Mouse (Mus musculus): ENCODE data around the gene Lrrc40.
"Not testable (repeated sequence)": the region's sequence is repeated elsewhere in the genome, so short reads cannot be mapped to it uniquely, and the experiment has no call there.

The Lrrc40 gene

DNA sequence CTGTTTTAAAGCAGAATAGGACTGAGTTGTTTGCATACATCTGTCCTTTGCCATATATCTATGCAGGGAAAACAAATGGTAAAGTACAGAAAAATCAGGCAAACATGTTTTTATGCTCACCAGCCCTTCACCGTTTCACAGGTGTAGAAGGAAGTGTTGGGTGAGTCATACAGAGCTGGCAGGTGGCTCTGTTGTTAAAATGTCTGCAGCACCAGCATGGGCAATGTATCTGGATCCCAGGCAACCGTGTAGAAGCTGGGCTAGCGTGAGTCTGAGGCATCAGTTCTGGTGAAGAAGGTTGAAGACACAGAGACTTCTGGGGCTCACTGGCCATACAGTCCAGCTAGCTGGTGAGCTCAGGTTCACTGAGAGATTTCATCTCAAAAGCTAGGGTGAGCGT lies 57.5 kb downstream of the Lrrc40 start:
- no peak for DNase-seq

DNA sequence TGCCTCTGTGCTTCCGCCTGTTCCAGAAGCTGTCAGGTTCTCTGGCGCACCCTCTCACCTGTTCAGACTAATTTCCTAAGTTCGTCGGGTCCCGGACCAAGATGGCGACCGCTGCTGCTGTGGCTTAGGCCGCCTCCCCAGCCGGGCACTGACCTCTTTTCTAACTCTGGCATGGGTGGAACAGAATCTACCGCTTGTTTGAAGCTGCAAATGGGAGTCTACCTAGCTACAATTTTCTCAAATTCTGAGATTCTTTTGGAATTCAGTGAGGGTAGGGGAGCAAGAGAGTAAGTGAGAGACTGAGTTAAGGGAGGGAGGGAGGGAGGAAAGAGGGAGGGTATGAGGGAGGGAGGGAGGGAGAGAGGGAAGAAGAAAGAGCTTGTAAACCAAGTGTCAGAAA lies 65.6 kb downstream of the Lrrc40 start:
- DNase-seq, result not testable (repeated sequence)

DNA sequence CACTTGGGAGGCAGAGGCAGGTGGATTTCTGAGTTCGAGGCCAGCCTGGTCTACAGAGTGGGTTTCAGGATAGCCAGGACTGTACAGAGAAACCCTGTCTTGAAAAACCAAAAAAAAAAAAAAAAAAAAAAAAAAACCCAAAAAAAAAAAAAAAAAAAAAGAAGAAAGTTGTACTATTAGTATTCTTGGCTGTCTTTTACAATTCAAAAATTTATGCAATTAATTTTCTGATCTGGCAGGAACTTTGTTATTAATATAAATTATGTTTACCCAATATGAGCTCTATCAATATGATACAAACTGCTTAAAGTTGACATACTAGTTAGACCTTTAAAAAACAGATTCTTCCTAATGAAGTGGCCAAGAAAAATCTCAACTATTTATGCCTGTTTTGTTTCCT lies 66.1 kb downstream of the Lrrc40 start:
- DNase-seq, result not testable (repeated sequence)

GRCm38 (mm10) chr3:158103467-158103866 lies 67.0 kb downstream of the Lrrc40 start:
- DNase-seq, result no peak

- DNase-seq, result no peak
Observed at GRCm38 (mm10) chr3:158105260-158105659, 68.8 kb downstream of the Lrrc40 start.

Measured in kidney, adult 11 months (tissue).